Mouse (Mus musculus) splenic B cell, adult 2 months (primary cell): ENCODE measurements around the gene Fam107b.

ENCODE experiments used
- DNase-seq: peaks from one replicate; pipeline ENCODE4 v3.0.0-alpha.2; 2011; ENCODE audit warnings: low read depth, low spot score
- H3K27me3 ChIP-seq: 2 replicates; pipeline ENCODE4 v1.6.1; 2012; ENCODE audit warnings: mild to moderate bottlenecking, low read length, moderate library complexity, mixed read lengths; ENCODE audit not compliant: control insufficient read depth, poor library complexity, insufficient read depth, severe bottlenecking
- H3K36me3 ChIP-seq: 2 replicates; pipeline ENCODE4 v1.6.1; 2012; ENCODE audit warnings: mild to moderate bottlenecking, low read length, moderate library complexity, mixed read lengths; ENCODE audit not compliant: control insufficient read depth, poor library complexity, insufficient read depth, severe bottlenecking

Gene Fam107b

GRCm38 (mm10) chr2:3816142-3816609 lies 245.9 kb downstream of the Fam107b start:
- DNase-seq, result no peak
- no peaks in the 10 kb centered on the region for H3K27me3 ChIP-seq
- no peaks in the 10 kb centered on the region for H3K36me3 ChIP-seq

DNA sequence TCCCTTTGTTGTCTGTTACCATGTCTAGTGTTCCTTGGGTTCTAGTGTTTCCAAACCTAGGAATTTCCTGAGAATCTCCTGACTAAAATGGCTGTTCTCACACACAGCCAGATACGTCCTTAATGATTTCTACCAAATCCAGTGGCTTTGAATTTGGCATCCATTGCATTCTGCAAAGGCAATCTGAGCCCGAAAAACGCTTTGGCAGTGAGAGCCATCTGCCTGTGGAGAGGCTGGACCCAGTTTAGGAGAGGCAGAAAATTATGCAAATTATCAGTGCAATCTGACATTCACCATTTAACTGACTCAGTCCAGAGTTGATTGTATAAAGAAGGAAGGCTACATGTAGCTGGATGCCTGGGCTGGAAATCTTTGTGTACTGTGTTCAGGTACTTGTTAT lies 247.3 kb downstream of the Fam107b start:
- no peak for DNase-seq
- H3K27me3 ChIP-seq, result no peaks in the 10 kb centered on the region
- no peaks in the 10 kb centered on the region for H3K36me3 ChIP-seq

DNA sequence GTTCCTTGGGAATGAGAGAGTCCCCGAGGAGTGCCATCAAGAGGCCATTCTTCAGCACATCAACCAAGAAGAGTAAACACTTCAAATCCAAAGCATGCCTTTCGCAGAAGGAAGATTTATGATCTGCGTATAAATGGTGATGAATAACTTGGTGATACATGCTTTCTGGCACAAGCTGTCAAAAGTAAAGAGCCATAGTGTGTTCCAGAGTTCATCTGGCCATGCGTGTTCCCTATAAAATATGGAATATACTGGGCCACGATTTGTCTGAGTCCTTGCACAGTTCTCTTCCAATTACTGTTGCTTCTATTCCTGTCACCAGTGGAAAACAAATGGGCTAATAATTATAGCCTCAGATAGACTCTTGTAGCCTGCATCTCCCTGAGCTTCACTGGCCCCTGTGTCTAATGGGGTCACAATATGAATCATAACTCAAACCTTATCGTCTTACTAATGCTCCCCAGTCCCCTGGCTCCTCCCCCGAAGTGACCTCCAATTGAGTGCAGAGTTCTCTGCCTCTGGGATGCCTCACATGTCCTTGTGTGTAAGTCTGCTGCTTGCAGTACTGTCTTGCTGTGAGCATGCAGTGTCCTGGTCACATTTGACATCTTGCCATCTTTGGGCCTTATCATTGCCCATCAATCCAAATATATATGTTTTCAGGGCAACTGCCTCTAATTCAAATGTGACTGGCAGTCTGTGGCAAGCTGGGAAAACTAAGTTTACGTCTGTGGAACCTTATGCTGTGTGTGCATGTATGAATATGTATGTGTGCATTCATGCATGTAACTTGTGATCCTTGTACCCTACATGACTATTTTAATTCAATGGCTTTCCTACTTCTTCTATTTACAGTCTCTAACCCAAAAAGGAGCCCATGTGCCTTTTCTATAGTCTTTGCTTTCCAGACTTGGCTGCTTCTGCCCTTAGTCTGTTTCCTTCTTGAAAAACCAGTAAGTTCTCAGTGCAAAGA lies 252.5 kb downstream of the Fam107b start:
- Histone ChIP-seq H3K36me3 (no peaks in the 10 kb centered on the region), H3K27me3 (no peaks in the 10 kb centered on the region)
- no peak for DNase-seq
